Mouse (Mus musculus): Measurements from ENCODE around the gene Olfr926.
"Not testable (repeated sequence)": the region's sequence is repeated elsewhere in the genome, so short reads cannot be mapped to it uniquely, and the experiment has no call there.

The Olfr926 gene

GRCm38 (mm10) chr9:38876826-38877225 lies at the start of gene Olfr926:
Olfr926 (plus strand) TSS chr9:38877126.
- no peak for DNase-seq (ENCODE audit: low read depth)

GRCm38 (mm10) chr9:38833027-38833426 lies 43.9 kb upstream of the Olfr926 start:
- DNase-seq (ENCODE audit: low read depth): no peak

- DNase-seq (ENCODE audit: low read depth): no peak
Measured at GRCm38 (mm10) chr9:38844149-38844548, 32.8 kb upstream of the Olfr926 start, which contains the start of gene Olfr924. Olfr924 (plus strand) TSS chr9:38844449.

- no peak for DNase-seq (ENCODE audit: low read depth)
Measured at GRCm38 (mm10) chr9:38854760-38855159, 22.2 kb upstream of the Olfr926 start, which contains the start of gene Olfr26. Olfr26 (plus strand) TSS chr9:38855060.

DNA sequence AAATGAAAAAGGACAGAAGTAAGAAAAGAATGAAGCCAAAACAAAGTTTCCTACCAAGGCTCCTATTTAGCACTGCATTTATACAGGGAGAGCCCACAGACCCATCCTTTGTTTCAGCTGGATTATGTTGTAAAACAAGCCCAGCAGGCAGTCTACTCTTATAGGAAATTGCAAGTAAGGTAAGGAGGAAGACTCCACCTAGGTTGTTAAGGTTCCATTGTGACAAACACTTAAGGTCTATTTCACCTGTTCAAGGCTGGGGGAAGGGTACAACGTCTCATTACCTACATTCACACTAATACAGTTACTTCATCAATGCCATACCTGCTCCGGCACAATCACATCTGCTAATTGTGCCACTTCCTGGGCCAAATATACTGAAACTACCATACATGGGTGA lies 2.0 kb upstream of the Olfr926 start:
- DNase-seq (ENCODE audit: low read depth): not testable (repeated sequence)

All from naive thymus-derived CD4-positive, alpha-beta T cell, adult 2 months (primary cell).